Mouse (Mus musculus) heart, embryonic 14.5 days (tissue): ENCODE results near the gene Pdk1. TPM values are rescaled to one million over a fixed set of nuclear protein-coding genes. Genes with fewer than 3 reads are reported as not detected.
A peak's percentile ranks its signal among the peaks of the same experiment; 100 is the strongest.

ENCODE experiments used
- ATAC-seq: fragments of 200-750 bp; cut with Nextera tagmentation; 2 replicates; pipeline ENCODE4 v1.8.0; 2017; ENCODE audit warnings: low read depth, moderate TSS enrichment; ENCODE audit not compliant: insufficient number of reproducible peaks, insufficient read depth, low FRiP score
- H3K27ac ChIP-seq, 2 experiments: fragments of 200-500 bp in 1 of 2; fragments of 300-500 bp in 1 of 2; sonication (generic) in 1 of 2; replicated peaks in 1 of 2; 2 replicates each; pipeline ENCODE4 v1.5.1; 2012 to 2014; ENCODE audit warnings: low read depth in 2 of 2, low read length in 2 of 2, control low read depth in 1 of 2, mild to moderate bottlenecking in 1 of 2, mixed read lengths in 1 of 2; ENCODE audit not compliant: control insufficient read depth in 1 of 2, insufficient read depth in 1 of 2
- H3K27me3 ChIP-seq: fragments of 300-500 bp; sonication (generic); 2 replicates; pipeline ENCODE4 v1.6.1; 2014; ENCODE audit warnings: mild to moderate bottlenecking, low read length, control low read depth; ENCODE audit not compliant: control insufficient read depth, insufficient read depth
- H3K36me3 ChIP-seq: fragments of 300-500 bp; sonication (generic); 2 replicates; pipeline ENCODE4 v1.6.1; 2014; ENCODE audit warnings: mild to moderate bottlenecking, control low read depth, low read length, mixed read lengths; ENCODE audit not compliant: control insufficient read depth, insufficient read depth
- H3K4me1 ChIP-seq, 2 experiments: fragments of 200-500 bp in 1 of 2; fragments of 300-500 bp in 1 of 2; sonication (generic) in 1 of 2; 2 replicates each; pipeline ENCODE4 v1.6.1; 2012 to 2014; ENCODE audit warnings: low read length in 2 of 2, control low read depth in 1 of 2, mixed read lengths in 1 of 2; ENCODE audit not compliant: control insufficient read depth in 2 of 2, insufficient read depth in 2 of 2
- H3K4me2 ChIP-seq: fragments of 300-500 bp; sonication (generic); 2 replicates; pipeline ENCODE4 v1.6.1; 2014; ENCODE audit warnings: mild to moderate bottlenecking, low read length
- H3K4me3 ChIP-seq, 2 experiments: fragments of 200-500 bp in 1 of 2; fragments of 300-500 bp in 1 of 2; sonication (generic) in 1 of 2; 2 replicates each; pipeline ENCODE4 v1.5.1; 2012 to 2014; ENCODE audit warnings: low read length in 2 of 2, mild to moderate bottlenecking in 2 of 2, control low read depth in 1 of 2, low read depth in 1 of 2, moderate library complexity in 1 of 2; ENCODE audit not compliant: control insufficient read depth in 1 of 2, insufficient read depth in 1 of 2
- H3K9ac ChIP-seq: fragments of 300-500 bp; sonication (generic); 2 replicates; pipeline ENCODE4 v1.6.1; 2014; ENCODE audit warnings: mild to moderate bottlenecking, low read length
- H3K9me3 ChIP-seq: fragments of 300-500 bp; sonication (generic); 2 replicates; pipeline ENCODE4 v1.6.1; 2016; ENCODE audit warnings: low read length, control low read depth; ENCODE audit not compliant: control insufficient read depth
- WGBS: fragments of 180-500 bp; shearing (Covaris S2); extraction: QIAGEN DNeasy Blood & Tissue Kit; methylation state at CpG from one replicate; pipeline ENCODE4 v1.1.7; 2014; 5-methylcytosine and 5-hydroxymethylcytosine counted together
- polyA plus RNA-seq: library from polyadenylated mRNA; unstranded; fragments of >200 nt; fragmentation: Nextera tagmentation; extraction: Ambion mirVana; gene quantifications from 2 replicates; pipeline ENCODE4 v1.2.1, GENCODE M21; 2014

Gene Pdk1
- polyA plus RNA-seq, 1 experiment from 2014 or later, result 129 TPM

DNA sequence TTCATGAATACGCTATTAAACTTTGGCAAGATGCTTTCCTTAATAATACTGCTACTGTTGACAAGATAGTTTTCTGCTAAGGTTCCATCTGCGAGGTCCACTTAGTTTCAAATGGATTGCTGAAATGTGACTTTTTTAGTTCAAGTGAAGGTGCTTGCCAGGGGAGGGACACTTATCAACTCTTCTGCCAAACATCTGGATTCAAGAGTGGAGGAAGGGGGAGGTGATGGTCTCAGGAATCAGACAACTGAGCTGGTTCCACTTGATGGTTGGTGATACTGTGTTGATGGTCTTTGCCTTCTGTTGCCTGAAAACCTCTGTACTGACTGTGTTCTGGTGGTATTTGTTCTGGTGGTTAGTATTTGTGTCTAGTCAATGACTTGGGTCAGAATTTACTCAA lies 1.4 kb downstream of the Pdk1 start:
- peaks cover 0 to 21% of the 10 kb centered on the region in 2 experiments; a peak in 3 of 4 replicates for H3K4me1 ChIP-seq
- peak overlapping the region; percentile 96 for H3K9ac ChIP-seq
- H3K4me3 ChIP-seq, result peak overlapping the region; percentile 12 to 84; a peak in 3 of 4 replicates
- no peak for ATAC-seq
- no peaks in the 10 kb centered on the region for H3K27me3 ChIP-seq
- WGBS, result 59% methylated on average over 2 of the region's 2 CpGs
- H3K36me3 ChIP-seq, result peaks cover 26% of the 10 kb centered on the region
- peak overlapping the region in 1 of 2 experiments; percentile 98; a peak in 2 of 4 replicates for H3K27ac ChIP-seq
- no peaks in the 10 kb centered on the region for H3K9me3 ChIP-seq
- H3K4me2 ChIP-seq, result peak overlapping the region; percentile 86

DNA sequence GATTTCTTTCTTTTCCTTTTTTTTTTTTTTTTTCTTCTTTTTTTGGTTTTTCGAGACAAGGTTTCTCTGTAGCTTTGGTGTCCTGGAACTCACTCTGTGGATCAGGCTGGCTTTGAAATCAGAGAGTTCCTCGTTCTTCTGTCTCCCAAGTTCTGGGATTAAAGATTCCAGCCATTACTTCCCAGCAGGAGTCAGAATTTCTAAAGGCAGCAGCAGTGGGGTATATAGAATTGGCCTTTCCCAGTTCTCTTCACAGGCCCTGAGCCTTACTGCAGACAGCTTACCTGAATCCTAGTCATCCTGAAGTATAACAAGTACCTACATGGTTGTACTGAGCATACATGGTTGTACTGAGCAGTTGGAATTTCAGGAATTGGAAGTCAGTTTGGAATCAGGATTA lies 1.8 kb downstream of the Pdk1 start:
- Histone ChIP-seq H3K4me3 (peak overlapping the region in 1 of 2 experiments; percentile 84; a peak in 2 of 4 replicates), H3K27me3 (no peaks in the 10 kb centered on the region), H3K36me3 (peaks cover 29% of the 10 kb centered on the region), H3K27ac (0 out of 4 replicates have a peak overlapping the region, but pooled peaks of 1 of the 2 experiments have one; percentile 10), H3K9ac (peak overlapping the region; percentile 96), H3K4me1 (peaks cover 0 to 21% of the 10 kb centered on the region in 2 experiments; a peak in 3 of 4 replicates), H3K9me3 (no peaks in the 10 kb centered on the region), H3K4me2 (peak overlapping the region; percentile 86)
- 58% methylated on average over 2 of the region's 2 CpGs for WGBS
- no peak for ATAC-seq

DNA sequence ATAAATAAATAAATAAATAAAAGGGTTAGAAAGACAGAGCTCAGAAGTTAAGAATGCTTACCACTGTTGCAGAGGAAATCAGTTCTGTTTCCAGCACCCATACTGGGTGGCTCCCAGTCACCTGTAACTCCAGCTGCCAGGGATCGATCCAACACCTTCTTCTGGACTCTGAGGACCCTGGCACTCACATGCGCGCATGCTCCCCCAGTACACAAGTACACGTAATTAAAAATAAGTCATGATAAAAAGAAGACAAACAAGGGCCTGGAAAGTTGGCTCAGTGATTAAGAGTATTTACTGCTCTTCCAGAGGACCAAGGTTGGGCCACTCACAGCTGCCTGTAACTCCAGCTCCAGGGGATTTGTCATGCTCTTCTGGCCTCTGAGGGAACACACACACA lies 4.8 kb downstream of the Pdk1 start:
- Histone ChIP-seq H3K36me3 (peaks cover 58% of the 10 kb centered on the region), H3K9me3 (no peaks in the 10 kb centered on the region), H3K27me3 (no peaks in the 10 kb centered on the region), H3K4me3 (no peak overlapping the region), H3K9ac (no peak overlapping the region), H3K4me1 (peaks cover 0 to 21% of the 10 kb centered on the region in 2 experiments; a peak in 3 of 4 replicates), H3K4me2 (no peak overlapping the region), H3K27ac (no peak overlapping the region)
- no peak for ATAC-seq
- 80% methylated on average over 4 of the region's 4 CpGs for WGBS

DNA sequence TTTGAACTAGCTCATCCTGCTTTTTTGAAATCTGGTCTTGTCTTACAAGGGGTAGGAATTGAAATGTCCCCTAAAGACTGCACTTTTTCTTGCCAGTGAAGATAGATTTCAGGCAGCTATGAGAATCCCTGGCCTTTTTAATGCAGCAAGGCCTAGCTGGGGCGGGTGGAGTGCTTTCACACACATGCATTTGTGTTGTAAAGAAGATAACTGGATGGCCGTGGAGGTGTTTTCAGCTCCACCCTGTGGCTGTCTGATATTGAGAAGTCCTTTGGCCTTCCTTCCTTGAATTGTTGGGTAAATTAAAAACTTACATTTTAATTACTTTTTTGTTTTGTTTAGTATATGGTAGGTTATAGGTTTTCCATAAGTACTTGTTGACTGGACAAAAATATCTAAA lies 5.4 kb downstream of the Pdk1 start:
- Histone ChIP-seq H3K27ac (no peak overlapping the region), H3K4me3 (no peak overlapping the region), H3K4me2 (no peak overlapping the region), H3K9me3 (no peaks in the 10 kb centered on the region), H3K4me1 (peaks cover 0 to 21% of the 10 kb centered on the region in 2 experiments; a peak in 3 of 4 replicates), H3K36me3 (peaks cover 62% of the 10 kb centered on the region), H3K27me3 (no peaks in the 10 kb centered on the region), H3K9ac (no peak overlapping the region)
- no peak for ATAC-seq
- 51% methylated on average over 2 of the region's 2 CpGs for WGBS

DNA sequence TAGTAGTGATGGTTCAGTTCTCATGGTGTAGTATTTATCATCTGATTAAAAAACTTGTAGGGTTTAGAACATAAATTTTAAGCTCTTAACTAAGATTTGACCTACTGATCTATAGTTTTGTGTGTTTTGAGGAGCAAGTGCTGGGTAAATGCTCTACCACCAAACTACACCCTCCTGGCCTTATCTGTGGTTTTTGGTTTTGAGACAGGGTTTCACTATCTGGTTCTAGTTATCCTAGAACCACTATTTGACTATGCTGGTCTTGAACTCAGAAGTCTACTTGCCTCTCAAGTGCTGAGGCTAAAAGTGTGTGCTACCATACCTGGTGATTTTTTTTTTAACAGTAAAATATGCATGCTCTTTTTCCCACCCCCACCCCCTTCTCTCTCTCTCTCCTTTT lies 5.9 kb downstream of the Pdk1 start:
- no peak overlapping the region for H3K9ac ChIP-seq
- peaks cover 67% of the 10 kb centered on the region for H3K36me3 ChIP-seq
- ATAC-seq, result no peak
- H3K4me3 ChIP-seq, result no peak overlapping the region
- no peaks in the 10 kb centered on the region for H3K27me3 ChIP-seq
- peaks cover 0 to 21% of the 10 kb centered on the region in 2 experiments; a peak in 3 of 4 replicates for H3K4me1 ChIP-seq
- no peaks in the 10 kb centered on the region for H3K9me3 ChIP-seq
- H3K27ac ChIP-seq, result no peak overlapping the region
- H3K4me2 ChIP-seq, result no peak overlapping the region

DNA sequence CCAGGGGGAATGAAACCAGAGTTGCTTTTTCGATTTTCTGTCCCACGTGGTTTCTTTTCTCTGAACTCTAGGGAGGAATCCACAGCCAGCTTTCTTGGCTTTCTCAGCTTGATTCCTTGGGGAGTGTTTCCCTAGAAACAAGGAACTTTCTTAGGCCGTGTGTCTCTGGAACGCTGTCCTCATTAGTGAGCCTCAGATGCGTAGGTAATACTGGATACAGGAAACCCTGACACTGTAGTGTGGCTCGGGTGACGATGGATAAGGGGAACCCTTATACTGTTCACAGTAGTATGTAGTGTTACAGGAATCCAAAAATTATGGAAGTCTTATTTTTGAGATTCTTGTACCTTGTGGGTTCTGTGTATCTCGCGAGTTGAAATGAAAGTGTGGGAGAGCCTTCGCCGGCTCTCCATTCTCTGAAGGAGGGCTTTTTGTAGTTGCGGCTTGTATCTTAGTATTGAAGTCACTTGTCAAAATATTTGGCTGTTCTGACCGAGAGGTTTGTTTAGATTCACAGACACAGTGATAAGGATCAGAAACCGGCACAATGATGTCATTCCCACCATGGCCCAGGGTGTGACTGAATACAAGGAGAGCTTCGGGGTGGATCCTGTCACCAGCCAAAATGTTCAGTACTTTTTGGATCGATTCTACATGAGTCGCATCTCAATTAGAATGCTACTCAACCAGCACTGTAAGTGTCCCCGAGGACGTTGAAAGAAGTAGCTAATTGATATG lies 10.1 kb downstream of the Pdk1 start:
- 79% methylated on average over 19 of the region's 19 CpGs for WGBS
- Histone ChIP-seq H3K9ac (no peak overlapping the region), H3K4me2 (no peak overlapping the region)

DNA sequence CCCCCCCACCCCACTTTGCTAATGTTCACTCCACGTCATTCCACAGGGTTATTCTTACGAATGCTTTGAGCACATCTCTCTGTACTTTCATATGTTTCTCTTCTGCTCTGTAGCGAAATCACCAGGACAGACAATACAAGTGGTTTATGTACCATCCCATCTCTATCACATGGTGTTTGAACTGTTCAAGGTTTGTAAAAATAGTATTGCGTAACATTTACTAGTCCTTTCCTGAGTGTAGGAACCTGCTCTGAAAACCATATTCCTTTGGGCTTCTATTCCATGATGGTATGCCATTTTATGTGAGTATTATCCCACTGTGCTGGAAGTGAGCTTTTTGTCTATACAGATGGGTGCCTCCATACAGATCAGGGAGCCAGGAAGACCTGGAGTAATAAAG lies 14.2 kb downstream of the Pdk1 start:
- no peaks in the 10 kb centered on the region for H3K9me3 ChIP-seq
- no peak overlapping the region for H3K4me3 ChIP-seq
- ATAC-seq, result no peak
- 95% methylated on average over 4 of the region's 4 CpGs for WGBS
- H3K36me3 ChIP-seq, result peaks cover 94% of the 10 kb centered on the region
- no peak overlapping the region for H3K27ac ChIP-seq
- no peak overlapping the region for H3K9ac ChIP-seq
- H3K27me3 ChIP-seq, result no peaks in the 10 kb centered on the region
- H3K4me2 ChIP-seq, result no peak overlapping the region
- H3K4me1 ChIP-seq, result no peaks in the 10 kb centered on the region

More for the DNA sequence above, 10.1 kb downstream of the Pdk1 start:
- Histone ChIP-seq H3K4me3 (no peak overlapping the region), H3K27ac (no peak overlapping the region), H3K4me1 (0 out of 4 replicates have a peak, but pooled peaks cover 0 to 2% of the 10 kb centered on the region in 2 experiments), H3K27me3 (no peaks in the 10 kb centered on the region), H3K9me3 (no peaks in the 10 kb centered on the region), H3K36me3 (peaks cover 86% of the 10 kb centered on the region)
- no peak for ATAC-seq
